Mouse (Mus musculus) MEL (cell line): ENCODE results near the gene Oasl1. TPM values are rescaled to one million over a fixed set of nuclear protein-coding genes. Genes with fewer than 3 reads are reported as not detected.

Experiments used
- DNase-seq: peaks from one replicate; pipeline ENCODE4 v3.0.0; 2011; ENCODE audit warnings: low read depth, low spot score
- H3K27ac ChIP-seq: 2 replicates; pipeline ENCODE4 v1.5.1; 2012; ENCODE audit warnings: low read depth, mild to moderate bottlenecking, control low read depth, low read length, moderate library complexity; ENCODE audit not compliant: control insufficient read depth
- H3K27me3 ChIP-seq, 2 experiments: fragments of 150-350 bp in 1 of 2; sonication (generic) in 1 of 2; 2 replicates each; pipeline ENCODE4 v1.6.1; 2012; ENCODE audit warnings: low read length in 2 of 2, mild to moderate bottlenecking in 2 of 2, improper control_type of control experiment in 1 of 2, moderate library complexity in 1 of 2; ENCODE audit not compliant: insufficient read depth in 2 of 2, control insufficient read depth in 1 of 2
- H3K36me3 ChIP-seq, 2 experiments: 2 replicates each; pipeline ENCODE4 v1.6.1; 2012 to 2014; ENCODE audit warnings: low read length in 2 of 2, improper control_type of control experiment in 1 of 2, inconsistent platforms in 1 of 2, mild to moderate bottlenecking in 1 of 2; ENCODE audit not compliant: insufficient read depth in 2 of 2, control insufficient read depth in 1 of 2
- H3K4me1 ChIP-seq, 2 experiments: fragments of 150-350 bp in 1 of 2; sonication (generic) in 1 of 2; 2 replicates each; pipeline ENCODE4 v1.6.1; 2012; ENCODE audit warnings: low read length in 2 of 2, improper control_type of control experiment in 1 of 2, mild to moderate bottlenecking in 1 of 2; ENCODE audit not compliant: insufficient read depth in 2 of 2, control insufficient read depth in 1 of 2
- H3K4me3 ChIP-seq, 2 experiments: fragments of 150-350 bp in 1 of 2; sonication (generic) in 1 of 2; 2 replicates each; pipeline ENCODE4 v1.5.1; 2012; ENCODE audit warnings: low read depth in 2 of 2, low read length in 2 of 2, mild to moderate bottlenecking in 2 of 2, moderate library complexity in 2 of 2, control low read depth in 1 of 2, improper control_type of control experiment in 1 of 2; ENCODE audit not compliant: control insufficient read depth in 1 of 2, insufficient read depth in 1 of 2
- H3K79me2 ChIP-seq: 2 replicates; pipeline ENCODE4 v1.6.1; 2012; ENCODE audit warnings: mild to moderate bottlenecking, low read length, moderate library complexity; ENCODE audit not compliant: control insufficient read depth, poor library complexity, insufficient read depth
- H3K9ac ChIP-seq: 2 replicates; pipeline ENCODE4 v1.6.1; 2012; ENCODE audit warnings: low read depth, mild to moderate bottlenecking, control low read depth, low read length, moderate library complexity; ENCODE audit not compliant: control insufficient read depth, poor library complexity, severe bottlenecking
- H3K9me3 ChIP-seq: fragments of 150-350 bp; sonication (generic); replicated peaks from 2 replicates; pipeline ENCODE4 v1.6.1; 2012; ENCODE audit warnings: mild to moderate bottlenecking, low read length, improper control_type of control experiment, moderate library complexity; ENCODE audit not compliant: insufficient read depth
- GABPA ChIP-seq: IDR thresholded peaks from 2 replicates; pipeline ENCODE4 v1.6.1; 2012; ENCODE audit warnings: low read depth, mild to moderate bottlenecking, inconsistent platforms, low read length, improper control_type of control experiment, moderate library complexity
- MAFK ChIP-seq: IDR thresholded peaks from 2 replicates; pipeline ENCODE4 v1.6.1; 2011; ENCODE audit warnings: low read depth, mild to moderate bottlenecking, low read length, improper control_type of control experiment, borderline replicate concordance
- MAX ChIP-seq: IDR thresholded peaks from 2 replicates; pipeline ENCODE4 v1.6.1; 2011; ENCODE audit warnings: low read length, improper control_type of control experiment
- MAZ ChIP-seq: IDR thresholded peaks from 2 replicates; pipeline ENCODE4 v1.6.1; 2012; ENCODE audit warnings: low read depth, mild to moderate bottlenecking, inconsistent platforms, low read length, improper control_type of control experiment
- MXI1 ChIP-seq: IDR thresholded peaks from 2 replicates; pipeline ENCODE4 v1.6.1; 2011; ENCODE audit warnings: mild to moderate bottlenecking, low read depth, low read length, improper control_type of control experiment
- POLR2A ChIP-seq, 2 experiments: IDR thresholded peaks; 2 replicates each; pipeline ENCODE4 v1.6.1; 2011 to 2012; ENCODE audit warnings: low read length in 2 of 2, mild to moderate bottlenecking in 2 of 2, control low read depth in 1 of 2, improper control_type of control experiment in 1 of 2, low read depth in 1 of 2, moderate library complexity in 1 of 2; ENCODE audit not compliant: control insufficient read depth in 1 of 2, insufficient read depth in 1 of 2, poor library complexity in 1 of 2
- POLR2AphosphoS5 ChIP-seq: IDR thresholded peaks from 2 replicates; pipeline ENCODE4 v1.6.1; 2012; ENCODE audit warnings: low read depth, borderline replicate concordance, mild to moderate bottlenecking, inconsistent platforms, low read length, moderate library complexity, mixed read lengths
- SMC3 ChIP-seq: IDR thresholded peaks from 2 replicates; pipeline ENCODE4 v1.6.1; 2011; ENCODE audit warnings: low read depth, low read length, improper control_type of control experiment
- TAL1 ChIP-seq: IDR thresholded peaks from 2 replicates; pipeline ENCODE4 v1.6.1; 2012; ENCODE audit warnings: mild to moderate bottlenecking, inconsistent platforms, low read length, moderate library complexity, mixed read lengths
- USF2 ChIP-seq, 2 experiments: IDR thresholded peaks; 2 replicates each; pipeline ENCODE4 v1.6.1; 2011 to 2012; ENCODE audit warnings: improper control_type of control experiment in 2 of 2, low read length in 2 of 2, borderline replicate concordance in 1 of 2, inconsistent platforms in 1 of 2, low read depth in 1 of 2, mild to moderate bottlenecking in 1 of 2; ENCODE audit not compliant: insufficient read depth in 1 of 2
- ZNF384 ChIP-seq: IDR thresholded peaks from 2 replicates; pipeline ENCODE4 v1.6.1; 2012; ENCODE audit warnings: low read depth, mild to moderate bottlenecking, inconsistent platforms, low read length, improper control_type of control experiment
- polyA plus RNA-seq, 2 experiments: library from polyadenylated mRNA; stranded (reverse) in 1 of 2; unstranded in 1 of 2; fragments of >175 nt in 1 of 2; fragments of >200 nt in 1 of 2; gene quantifications; 2 replicates each; pipeline versions ENCODE4 v1.2.1 to v1.2.4; 2012; ENCODE audit warnings: low replicate concordance in 2 of 2, low read depth in 1 of 2; ENCODE audit not compliant: insufficient read length in 2 of 2, insufficient read depth in 1 of 2, missing spikeins in 1 of 2
- total RNA-seq: library from RNA; depleted of rRNA; stranded (reverse); fragments of 300-350 nt; gene quantifications from 2 replicates; pipeline ENCODE4 v1.2.3, GENCODE M21; 2012

Gene Oasl1
- total and polyA plus RNA-seq, 3 experiments, result 8.2 to 33.3 TPM; not detected in 1

GRCm38 (mm10) chr5:114967523-114968268, 44.7 kb downstream of the Oasl1 start:
- no peaks in the 10 kb centered on the region for H3K79me2 ChIP-seq
- TF ChIP-seq MAFK (no peak), POLR2A (IDR thresholded peaks at IDR 0.05; ENCODE audit: control insufficient read depth in 1 of 2, insufficient read depth in 1 of 2, low read depth in 1 of 2, low read length in 2 of 2, poor library complexity in 1 of 2) (no peak)
- TF ChIP-seq, all 39 proteins: peak for 0
- DNase-seq, result no peak
- no peak overlapping the region for H3K27ac ChIP-seq
- no peak overlapping the region for H3K9ac ChIP-seq
- H3K4me3 ChIP-seq, result no peak overlapping the region
- no peaks in the 10 kb centered on the region for H3K9me3 ChIP-seq
- H3K27me3 ChIP-seq, result no peaks in the 10 kb centered on the region; a peak in 1 of 4 replicates
- H3K4me1 ChIP-seq, result peaks cover 0 to 11% of the 10 kb centered on the region in 2 experiments; a peak in 3 of 4 replicates
- peaks cover 0 to 7% of the 10 kb centered on the region in 2 experiments; a peak in 2 of 4 replicates for H3K36me3 ChIP-seq

GRCm38 (mm10) chr5:114968651-114969050, 45.6 kb downstream of the Oasl1 start:
- Histone ChIP-seq H3K79me2 (no peaks in the 10 kb centered on the region), H3K4me3 (no peak overlapping the region), H3K27ac (no peak overlapping the region), H3K9me3 (no peaks in the 10 kb centered on the region), H3K4me1 (peaks cover 0 to 11% of the 10 kb centered on the region in 2 experiments; a peak in 3 of 4 replicates), H3K36me3 (peaks cover 0 to 7% of the 10 kb centered on the region in 2 experiments; a peak in 2 of 4 replicates), H3K27me3 (no peaks in the 10 kb centered on the region; a peak in 1 of 4 replicates), H3K9ac (no peak overlapping the region)
- no peak for DNase-seq
- TF ChIP-seq MXI1, result no peak
- no peak for TF ChIP-seq POLR2AphosphoS5
- no peak for TF ChIP-seq GABPA
- no peak for TF ChIP-seq ZNF384
- TF ChIP-seq SMC3, result no peak
- no peak for TF ChIP-seq POLR2A (IDR thresholded peaks at IDR 0.05; ENCODE audit: control insufficient read depth in 1 of 2, insufficient read depth in 1 of 2, low read depth in 1 of 2, low read length in 2 of 2, poor library complexity in 1 of 2)

GRCm38 (mm10) chr5:114969064-114969463, 46.0 kb downstream of the Oasl1 start:
- no peaks in the 10 kb centered on the region for H3K9me3 ChIP-seq
- no peak for DNase-seq
- no peak overlapping the region for H3K9ac ChIP-seq
- no peaks in the 10 kb centered on the region for H3K79me2 ChIP-seq
- TF ChIP-seq MAZ (no peak), TAL1 (no peak), USF2 (IDR thresholded peaks at IDR 0.05; ENCODE audit: borderline replicate concordance in 1 of 2, insufficient read depth in 1 of 2, low read depth in 1 of 2, low read length in 2 of 2) (no peak), MAX (no peak)
- H3K36me3 ChIP-seq, result peaks cover 0 to 6% of the 10 kb centered on the region in 2 experiments; a peak in 2 of 4 replicates
- peaks cover 0 to 11% of the 10 kb centered on the region in 2 experiments; a peak in 3 of 4 replicates for H3K4me1 ChIP-seq
- H3K4me3 ChIP-seq, result no peak overlapping the region
- H3K27me3 ChIP-seq, result no peaks in the 10 kb centered on the region; a peak in 1 of 4 replicates
- no peak overlapping the region for H3K27ac ChIP-seq
